Mouse (Mus musculus) hindbrain, embryonic 15.5 days (tissue): ENCODE data around the gene Eif2d. TPM values are rescaled to one million over a fixed set of nuclear protein-coding genes. Genes with fewer than 3 reads are reported as not detected.

Experiments used
- ATAC-seq: fragments of 200-750 bp; cut with Nextera tagmentation; 2 replicates; pipeline ENCODE4 v1.8.0; 2017; ENCODE audit warnings: low read depth, moderate number of reproducible peaks, moderate TSS enrichment; ENCODE audit not compliant: low FRiP score
- H3K27ac ChIP-seq: fragments of 300-500 bp; sonication (generic); replicated peaks from 2 replicates; pipeline ENCODE4 v1.5.1; 2015; ENCODE audit warnings: mild to moderate bottlenecking, inconsistent platforms
- H3K27me3 ChIP-seq: fragments of 300-500 bp; sonication (generic); 2 replicates; pipeline ENCODE4 v1.6.1; 2015; ENCODE audit warnings: control low read depth, inconsistent platforms
- H3K36me3 ChIP-seq: fragments of 300-500 bp; sonication (generic); 2 replicates; pipeline ENCODE4 v1.6.1; 2015; ENCODE audit warnings: control low read depth, inconsistent platforms
- H3K4me1 ChIP-seq: fragments of 300-500 bp; sonication (generic); replicated peaks from 2 replicates; pipeline ENCODE4 v1.6.1; 2015; ENCODE audit warnings: control low read depth, inconsistent platforms
- H3K4me2 ChIP-seq: fragments of 300-500 bp; sonication (generic); 2 replicates; pipeline ENCODE4 v1.6.1; 2015; ENCODE audit warnings: moderate library complexity, mild to moderate bottlenecking, inconsistent platforms
- H3K4me3 ChIP-seq: fragments of 300-500 bp; sonication (generic); 2 replicates; pipeline ENCODE4 v1.5.1; 2015; ENCODE audit warnings: mild to moderate bottlenecking, inconsistent platforms
- H3K9ac ChIP-seq: fragments of 300-500 bp; sonication (generic); 2 replicates; pipeline ENCODE4 v1.6.1; 2015; ENCODE audit warnings: inconsistent platforms
- H3K9me3 ChIP-seq: fragments of 300-500 bp; sonication (generic); 2 replicates; pipeline ENCODE4 v1.6.1; 2016; ENCODE audit warnings: control low read depth, inconsistent platforms
- WGBS: fragments of 180-500 bp; shearing (Covaris S2); methylation state at CpG from one replicate; pipeline ENCODE4 v1.1.7; 2015; 5-methylcytosine and 5-hydroxymethylcytosine counted together
- polyA plus RNA-seq: library from polyadenylated mRNA; unstranded; fragments of >200 nt; fragmentation: Nextera tagmentation; extraction: Ambion mirVana; gene quantifications from 2 replicates; pipeline ENCODE4 v1.2.1, GENCODE M21; 2015

Gene Eif2d
- polyA plus RNA-seq, 1 experiment from 2014 or later: 49.1 TPM

GRCm38 (mm10) chr1:131175819-131176218 is 22.8 kb downstream of the Eif2d start:
- no peak overlapping the region for H3K9ac ChIP-seq
- ATAC-seq: no peak
- H3K27me3 ChIP-seq: no peaks in the 10 kb centered on the region
- 98% methylated on average over 8 of the region's 8 CpGs for WGBS
- peaks cover 59% of the 10 kb centered on the region for H3K36me3 ChIP-seq
- H3K9me3 ChIP-seq: no peaks in the 10 kb centered on the region
- H3K4me1 ChIP-seq: no peaks in the 10 kb centered on the region
- H3K27ac ChIP-seq: no peak overlapping the region
- no peak overlapping the region for H3K4me2 ChIP-seq
- H3K4me3 ChIP-seq: no peak overlapping the region

DNA sequence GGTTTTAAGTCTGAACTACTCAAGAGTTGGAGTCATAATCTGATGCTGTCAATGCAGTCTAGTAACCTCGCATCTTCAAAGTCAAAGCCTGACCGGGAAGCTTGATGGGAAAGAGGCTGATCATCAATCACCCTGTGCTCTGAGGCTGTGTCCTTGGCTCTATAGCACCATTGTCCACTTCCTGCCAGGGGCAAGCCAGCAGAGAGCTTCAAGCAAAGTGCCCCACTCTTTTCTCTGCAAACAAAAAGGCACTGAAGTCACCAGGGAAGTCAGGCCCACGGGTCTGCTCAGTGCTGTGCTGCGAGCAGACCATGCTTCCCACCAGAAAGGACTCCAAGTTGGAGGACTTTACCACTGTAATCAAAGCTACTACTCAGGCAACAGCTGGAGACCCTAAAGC is 24.3 kb downstream of the Eif2d start:
- Histone ChIP-seq H3K9ac (no peak overlapping the region), H3K9me3 (no peaks in the 10 kb centered on the region), H3K4me3 (no peak overlapping the region), H3K27ac (no peak overlapping the region), H3K36me3 (peaks cover 46% of the 10 kb centered on the region), H3K4me1 (no peaks in the 10 kb centered on the region), H3K27me3 (no peaks in the 10 kb centered on the region), H3K4me2 (no peak overlapping the region)
- 57% methylated on average over 4 of the region's 4 CpGs for WGBS
- ATAC-seq: no peak

GRCm38 (mm10) chr1:131178083-131178482 is 25.1 kb downstream of the Eif2d start:
- Histone ChIP-seq H3K9me3 (no peaks in the 10 kb centered on the region), H3K36me3 (peaks cover 37% of the 10 kb centered on the region), H3K4me3 (no peak overlapping the region), H3K4me1 (no peaks in the 10 kb centered on the region), H3K9ac (no peak overlapping the region), H3K4me2 (no peak overlapping the region), H3K27me3 (no peaks in the 10 kb centered on the region), H3K27ac (no peak overlapping the region)
- ATAC-seq: no peak
- WGBS: 87% methylated on average over 5 of the region's 5 CpGs

GRCm38 (mm10) chr1:131180386-131180785 is 27.4 kb downstream of the Eif2d start:
- H3K9ac ChIP-seq: no peak overlapping the region
- WGBS: 98% methylated on average over 7 of the region's 7 CpGs
- no peaks in the 10 kb centered on the region for H3K4me1 ChIP-seq
- H3K4me3 ChIP-seq: no peak overlapping the region
- no peak overlapping the region for H3K4me2 ChIP-seq
- no peaks in the 10 kb centered on the region for H3K9me3 ChIP-seq
- H3K27me3 ChIP-seq: no peaks in the 10 kb centered on the region
- ATAC-seq: no peak
- no peak overlapping the region for H3K27ac ChIP-seq
- H3K36me3 ChIP-seq: peaks cover 26% of the 10 kb centered on the region

GRCm38 (mm10) chr1:131181642-131182527 is 28.9 kb downstream of the Eif2d start:
- no peak overlapping the region for H3K4me2 ChIP-seq
- H3K27me3 ChIP-seq: no peaks in the 10 kb centered on the region
- WGBS: 62% methylated on average over 9 of the region's 9 CpGs
- ATAC-seq: peak; percentile 64
- no peak overlapping the region for H3K27ac ChIP-seq
- H3K4me1 ChIP-seq: no peaks in the 10 kb centered on the region
- no peak overlapping the region for H3K9ac ChIP-seq
- H3K9me3 ChIP-seq: no peaks in the 10 kb centered on the region
- no peak overlapping the region for H3K4me3 ChIP-seq
- H3K36me3 ChIP-seq: peaks cover 13% of the 10 kb centered on the region

- H3K4me2 ChIP-seq: no peak overlapping the region
- H3K27me3 ChIP-seq: no peaks in the 10 kb centered on the region
- WGBS: 88% methylated on average over 7 of the region's 7 CpGs
- no peak for ATAC-seq
- H3K9me3 ChIP-seq: no peaks in the 10 kb centered on the region
- no peak overlapping the region for H3K9ac ChIP-seq
- no peak overlapping the region for H3K27ac ChIP-seq
- peaks cover 6% of the 10 kb centered on the region for H3K36me3 ChIP-seq
- H3K4me3 ChIP-seq: no peak overlapping the region
- no peaks in the 10 kb centered on the region for H3K4me1 ChIP-seq
These were observed 30.2 kb downstream of the Eif2d start for GRCm38 (mm10) chr1:131183201-131183600.

GRCm38 (mm10) chr1:131184253-131184955 is 31.4 kb downstream of the Eif2d start:
- no peaks in the 10 kb centered on the region for H3K27me3 ChIP-seq
- H3K4me2 ChIP-seq: no peak overlapping the region
- H3K9me3 ChIP-seq: no peaks in the 10 kb centered on the region
- WGBS: 94% methylated on average over 9 of the region's 9 CpGs
- ATAC-seq: no peak
- peaks cover 6% of the 10 kb centered on the region for H3K36me3 ChIP-seq
- H3K27ac ChIP-seq: no peak overlapping the region
- no peak overlapping the region for H3K4me3 ChIP-seq
- H3K4me1 ChIP-seq: no peaks in the 10 kb centered on the region
- no peak overlapping the region for H3K9ac ChIP-seq

DNA sequence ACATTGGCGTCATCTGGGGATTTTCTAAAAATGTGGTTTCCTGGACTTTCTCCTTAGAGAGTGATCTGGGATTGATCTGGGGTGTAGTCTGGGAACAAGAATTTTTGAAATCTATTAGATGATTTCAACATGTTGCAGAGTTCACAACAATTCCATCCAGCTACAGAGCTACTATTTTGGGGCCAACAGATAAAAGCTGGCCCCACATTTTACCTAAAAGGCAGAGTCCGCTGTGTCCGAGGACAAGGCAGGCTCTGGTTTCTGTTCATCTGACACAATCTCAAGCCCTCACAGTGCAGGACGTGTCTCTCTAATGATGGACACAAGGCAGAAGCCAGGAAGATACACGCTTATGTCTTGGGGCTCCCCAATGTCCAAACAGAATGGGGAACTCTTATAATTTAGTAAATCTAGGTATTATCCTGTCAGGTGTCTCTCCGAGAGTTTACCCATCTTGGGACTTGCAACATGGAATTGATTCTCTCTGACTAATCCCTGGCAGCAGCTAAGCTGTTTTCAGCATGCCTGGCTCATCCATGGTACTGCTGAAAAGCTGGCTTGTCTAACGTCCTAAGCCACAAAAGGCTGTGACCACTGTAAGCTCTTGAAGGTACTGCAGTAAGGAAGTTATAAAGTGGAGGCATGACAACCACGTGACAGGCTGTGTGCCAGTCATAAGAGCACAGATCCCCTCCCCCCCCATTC is 32.1 kb downstream of the Eif2d start:
- no peak overlapping the region for H3K9ac ChIP-seq
- H3K9me3 ChIP-seq: no peaks in the 10 kb centered on the region
- 85% methylated on average over 8 of the region's 8 CpGs for WGBS
- H3K4me1 ChIP-seq: no peaks in the 10 kb centered on the region
- H3K4me3 ChIP-seq: no peak overlapping the region
- no peaks in the 10 kb centered on the region for H3K27me3 ChIP-seq
- no peak overlapping the region for H3K4me2 ChIP-seq
- no peak overlapping the region for H3K27ac ChIP-seq
- no peak for ATAC-seq
- no peaks in the 10 kb centered on the region; the same call in 1 of the 2 replicates for H3K36me3 ChIP-seq

DNA sequence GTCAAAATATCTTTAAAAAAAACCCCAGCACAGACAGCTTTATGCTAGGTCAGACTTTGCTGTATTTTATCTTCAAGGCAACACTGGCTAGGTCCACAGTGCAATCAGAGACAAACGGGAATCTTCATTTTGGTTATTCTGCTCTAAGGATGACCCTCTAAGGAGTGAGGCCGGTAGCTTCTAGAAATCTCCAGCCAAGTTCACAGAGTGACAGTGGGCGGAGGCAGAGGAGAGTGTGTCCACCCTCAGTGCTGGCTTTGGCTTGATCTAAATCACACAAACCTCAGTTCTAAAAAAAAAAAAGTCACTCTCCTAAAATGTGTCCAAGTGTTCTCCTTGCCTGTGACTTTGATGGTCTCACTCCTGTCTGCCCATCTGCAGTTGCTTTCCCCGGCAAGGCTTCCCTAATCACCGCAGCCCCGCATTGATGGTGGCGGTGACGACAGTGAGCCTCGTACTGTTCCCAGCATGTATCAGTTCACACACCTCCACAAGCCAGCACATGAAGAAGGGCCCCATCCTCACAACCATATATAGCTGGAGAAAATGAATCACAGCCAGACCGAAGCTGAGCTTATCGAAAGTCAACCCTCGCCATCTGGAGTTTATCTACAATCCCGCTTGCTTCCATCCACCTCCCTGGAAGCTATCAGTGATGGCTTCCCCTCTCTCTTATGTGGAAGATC is 33.0 kb downstream of the Eif2d start:
- Histone ChIP-seq H3K27me3 (no peaks in the 10 kb centered on the region), H3K4me1 (no peaks in the 10 kb centered on the region), H3K4me3 (no peak overlapping the region), H3K9me3 (no peaks in the 10 kb centered on the region), H3K36me3 (no peaks in the 10 kb centered on the region; the same call in 1 of the 2 replicates), H3K27ac (no peak overlapping the region), H3K9ac (no peak overlapping the region), H3K4me2 (no peak overlapping the region)
- WGBS: 91% methylated on average over 13 of the region's 13 CpGs
- no peak for ATAC-seq

- no peaks in the 10 kb centered on the region for H3K4me1 ChIP-seq
- H3K9me3 ChIP-seq: no peaks in the 10 kb centered on the region
- no peak overlapping the region for H3K27ac ChIP-seq
- H3K36me3 ChIP-seq: no peaks in the 10 kb centered on the region
- H3K27me3 ChIP-seq: no peaks in the 10 kb centered on the region
- H3K4me2 ChIP-seq: no peak overlapping the region
- no peak for ATAC-seq
- H3K9ac ChIP-seq: no peak overlapping the region
- no peak overlapping the region for H3K4me3 ChIP-seq
- 81% methylated on average over 6 of the region's 6 CpGs for WGBS
These were observed 34.0 kb downstream of the Eif2d start for GRCm38 (mm10) chr1:131186995-131187394.

DNA sequence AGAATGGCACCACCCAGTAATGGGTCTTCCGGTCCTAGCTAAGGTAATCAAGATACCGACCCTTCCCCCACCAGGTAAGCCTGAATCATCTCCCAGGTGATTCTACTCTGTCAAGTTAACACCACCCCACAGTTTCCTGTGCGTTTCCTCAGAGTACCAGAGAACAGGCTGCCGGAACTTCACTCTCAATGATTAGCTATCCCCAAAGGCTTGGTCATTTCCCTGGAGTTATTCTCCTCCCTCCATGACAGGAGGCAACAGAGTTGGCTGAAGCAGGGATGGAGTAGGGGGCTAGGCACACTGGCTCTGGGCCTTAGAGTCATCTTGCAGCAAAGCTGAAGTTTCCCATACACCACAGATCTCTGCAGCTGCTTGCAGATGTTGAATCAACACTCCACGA is 34.9 kb downstream of the Eif2d start:
- Histone ChIP-seq H3K9ac (no peak overlapping the region), H3K27ac (no peak overlapping the region), H3K4me2 (no peak overlapping the region), H3K4me1 (no peaks in the 10 kb centered on the region), H3K4me3 (no peak overlapping the region), H3K9me3 (no peaks in the 10 kb centered on the region), H3K36me3 (no peaks in the 10 kb centered on the region), H3K27me3 (no peaks in the 10 kb centered on the region)
- ATAC-seq: no peak
- 90% methylated on average over 5 of the region's 5 CpGs for WGBS
